Mouse (Mus musculus) hindbrain, embryonic 11.5 days (tissue): ENCODE measurements around the gene Cep290. TPM values are rescaled to one million over a fixed set of nuclear protein-coding genes. Genes with fewer than 3 reads are reported as not detected.

Experiments used
- ATAC-seq: fragments of 200-750 bp; cut with Nextera tagmentation; 2 replicates; pipeline ENCODE4 v1.8.0; 2017; ENCODE audit warnings: mild to moderate bottlenecking, moderate TSS enrichment, moderate library complexity; ENCODE audit not compliant: low FRiP score
- DNase-seq: peaks from one replicate; pipeline ENCODE4 v3.0.0-alpha.2; 2015; ENCODE audit warnings: low spot score
- H3K27ac ChIP-seq: fragments of 300-500 bp; sonication (generic); 2 replicates; pipeline ENCODE4 v1.5.1; 2014; ENCODE audit warnings: mild to moderate bottlenecking, low read depth, low read length
- H3K27me3 ChIP-seq: fragments of 300-500 bp; sonication (generic); 2 replicates; pipeline ENCODE4 v1.6.1; 2014; ENCODE audit warnings: mild to moderate bottlenecking, low read length, moderate library complexity, mixed read lengths; ENCODE audit not compliant: control insufficient read depth, insufficient read depth
- H3K36me3 ChIP-seq: fragments of 300-500 bp; sonication (generic); 2 replicates; pipeline ENCODE4 v1.6.1; 2014; ENCODE audit warnings: mild to moderate bottlenecking, low read length, moderate library complexity, mixed read lengths; ENCODE audit not compliant: control insufficient read depth, insufficient read depth
- H3K4me1 ChIP-seq: fragments of 300-500 bp; sonication (generic); replicated peaks from 2 replicates; pipeline ENCODE4 v1.6.1; 2014; ENCODE audit warnings: low read length, mixed read lengths; ENCODE audit not compliant: control insufficient read depth, insufficient read depth
- H3K4me2 ChIP-seq: fragments of 300-500 bp; sonication (generic); replicated peaks from 2 replicates; pipeline ENCODE4 v1.6.1; 2014; ENCODE audit warnings: mild to moderate bottlenecking, low read depth, low read length
- H3K4me3 ChIP-seq: fragments of 300-500 bp; sonication (generic); 2 replicates; pipeline ENCODE4 v1.5.1; 2014; ENCODE audit warnings: low read depth, low read length
- H3K9ac ChIP-seq: fragments of 300-500 bp; sonication (generic); 2 replicates; pipeline ENCODE4 v1.6.1; 2014; ENCODE audit warnings: low read depth, low read length
- H3K9me3 ChIP-seq: fragments of 300-500 bp; sonication (generic); 2 replicates; pipeline ENCODE4 v1.6.1; 2016; ENCODE audit warnings: low read length; ENCODE audit not compliant: control insufficient read depth
- WGBS: fragments of 180-500 bp; shearing (Covaris S2); extraction: QIAGEN DNeasy Blood & Tissue Kit; methylation state at CpG from one replicate; pipeline ENCODE4 v1.1.7; 2014; 5-methylcytosine and 5-hydroxymethylcytosine counted together
- polyA plus RNA-seq: library from polyadenylated mRNA; unstranded; fragments of >200 nt; fragmentation: Nextera tagmentation; extraction: Ambion mirVana; gene quantifications from 2 replicates; pipeline ENCODE4 v1.2.1, GENCODE M21; 2014

The Cep290 gene
- polyA plus RNA-seq, 1 experiment from 2014 or later = 8.9 TPM

DNA sequence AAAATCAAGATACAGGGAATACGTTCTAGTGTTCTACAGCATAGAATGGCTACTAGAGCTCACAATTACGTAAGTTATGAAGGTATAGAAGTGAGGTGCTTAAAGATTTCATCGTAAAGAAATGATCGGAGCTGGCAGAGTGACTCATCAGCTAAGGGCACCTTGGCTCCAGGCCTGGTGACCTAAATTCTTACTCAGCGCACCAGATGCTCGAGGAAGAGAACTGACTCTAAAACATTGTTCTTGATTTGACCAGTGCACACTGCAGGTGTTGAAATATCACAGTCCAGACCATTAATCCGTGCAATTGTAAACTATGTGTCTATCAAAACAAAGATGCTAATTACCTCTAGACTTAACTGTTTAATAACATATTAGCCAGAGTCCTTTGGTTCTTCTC is 132.1 kb downstream of the Cep290 start:
- Histone ChIP-seq H3K4me3 (no peak overlapping the region), H3K9ac (no peak overlapping the region), H3K9me3 (no peaks in the 10 kb centered on the region), H3K4me2 (no peak overlapping the region), H3K27ac (no peak overlapping the region), H3K27me3 (no peaks in the 10 kb centered on the region), H3K36me3 (no peaks in the 10 kb centered on the region), H3K4me1 (no peaks in the 10 kb centered on the region)
- WGBS = 95% methylated on average over 7 of the region's 7 CpGs
- DNase-seq = no peak
- no peak for ATAC-seq

GRCm38 (mm10) chr10:100620040-100620439 is 132.7 kb downstream of the Cep290 start:
- H3K9ac ChIP-seq = no peak overlapping the region
- ATAC-seq (no peak), DNase-seq (no peak)
- no peaks in the 10 kb centered on the region for H3K27me3 ChIP-seq
- WGBS = 95% methylated on average over 12 of the region's 12 CpGs
- H3K4me2 ChIP-seq = no peak overlapping the region
- H3K4me3 ChIP-seq = no peak overlapping the region
- H3K27ac ChIP-seq = no peak overlapping the region
- no peaks in the 10 kb centered on the region for H3K36me3 ChIP-seq
- no peaks in the 10 kb centered on the region for H3K9me3 ChIP-seq
- no peaks in the 10 kb centered on the region for H3K4me1 ChIP-seq

- Histone ChIP-seq H3K4me1 (no peaks in the 10 kb centered on the region), H3K9ac (no peak overlapping the region), H3K27me3 (no peaks in the 10 kb centered on the region), H3K4me3 (no peak overlapping the region), H3K4me2 (no peak overlapping the region), H3K9me3 (no peaks in the 10 kb centered on the region), H3K27ac (no peak overlapping the region), H3K36me3 (no peaks in the 10 kb centered on the region)
- ATAC-seq = no peak
- WGBS = 81% methylated on average over 3 of the region's 3 CpGs
- no peak for DNase-seq
Measured at GRCm38 (mm10) chr10:100622494-100622893, 135.1 kb downstream of the Cep290 start.

Other genes starting within 250 kb of the Cep290 start
- not detected in 2 replicates for gene Gm4301, start 151.9 kb upstream of the Cep290 start, polyA plus RNA-seq
- not detected in 2 replicates for gene Gm4302, start 146.7 kb upstream of the Cep290 start, polyA plus RNA-seq
- gene Gm4303, start 141.6 kb upstream of the Cep290 start, polyA plus RNA-seq = not detected in 2 replicates
- not detected in 2 replicates for gene Gm4305, start 136.5 kb upstream of the Cep290 start, polyA plus RNA-seq
- gene Gm4307, start 126.2 kb upstream of the Cep290 start, polyA plus RNA-seq = not detected in 2 replicates
- not detected in 2 replicates for gene Gm4312, start 105.0 kb upstream of the Cep290 start, polyA plus RNA-seq
- gene Tmtc3, start 208 bp upstream of the Cep290 start, polyA plus RNA-seq = 19.2 and 20.0 TPM in 2 replicates
- 10.5 and 12.2 TPM in 2 replicates for gene 4930430F08Rik, start 102.9 kb downstream of the Cep290 start, polyA plus RNA-seq
- gene 1700017N19Rik, start 102.9 kb downstream of the Cep290 start, polyA plus RNA-seq = not detected in 2 replicates